Mouse (Mus musculus) right cerebral cortex, postnatal 10 days (tissue): ENCODE results near the gene Gm10271.

ENCODE experiments used
- DNase-seq, 2 experiments: peaks; one replicate each; pipeline ENCODE4 v3.0.0; 2021; ENCODE audit warnings: low spot score in 2 of 2

Gene Gm10271

DNA sequence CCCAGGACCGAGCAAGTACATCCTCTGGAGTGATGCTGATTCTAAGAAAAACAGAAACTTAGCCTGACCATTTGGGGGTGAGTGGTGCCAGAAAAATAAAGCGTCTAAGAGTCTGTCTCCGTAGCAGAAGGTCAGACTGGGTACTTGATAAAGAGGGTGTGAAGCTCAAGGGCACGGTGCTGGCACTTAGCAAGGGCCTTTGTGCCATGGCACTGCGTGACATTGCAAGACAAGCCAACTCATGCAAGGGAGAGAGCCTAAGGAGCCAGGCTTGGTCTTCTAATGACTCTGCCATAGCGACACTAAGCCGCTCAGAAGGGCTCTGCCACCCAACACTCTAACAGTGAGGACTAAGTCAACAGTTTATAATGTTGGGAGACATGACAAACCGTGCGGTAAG lies 6.4 kb upstream of the Gm10271 start:
- DNase-seq, result no peak

DNA sequence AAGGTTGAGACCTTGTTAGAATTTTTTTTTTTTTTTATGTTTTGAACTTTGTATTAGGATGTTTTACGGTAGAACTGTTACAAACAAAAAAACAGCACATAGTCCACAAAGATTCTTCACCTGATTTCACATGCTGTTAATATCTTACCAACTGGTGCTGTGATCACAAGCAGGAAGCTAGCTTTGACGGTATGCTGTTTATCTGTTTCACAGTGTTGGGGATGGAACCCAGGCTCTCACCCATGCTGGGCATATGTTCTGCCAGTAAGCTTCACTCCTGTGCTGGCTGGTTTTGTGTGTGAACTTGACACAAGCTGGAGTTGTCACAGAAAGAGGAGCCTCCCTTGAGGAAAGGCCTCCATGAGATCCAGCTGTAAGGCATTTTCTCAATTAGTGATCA lies 5.4 kb upstream of the Gm10271 start:
- no peak for DNase-seq

- DNase-seq, result no peak
Observed at GRCm38 (mm10) chr10:116977455-116977854, 5.0 kb upstream of the Gm10271 start.

- DNase-seq, result no peak
Observed at GRCm38 (mm10) chr10:116968741-116969140, 3.7 kb downstream of the Gm10271 start.

DNA sequence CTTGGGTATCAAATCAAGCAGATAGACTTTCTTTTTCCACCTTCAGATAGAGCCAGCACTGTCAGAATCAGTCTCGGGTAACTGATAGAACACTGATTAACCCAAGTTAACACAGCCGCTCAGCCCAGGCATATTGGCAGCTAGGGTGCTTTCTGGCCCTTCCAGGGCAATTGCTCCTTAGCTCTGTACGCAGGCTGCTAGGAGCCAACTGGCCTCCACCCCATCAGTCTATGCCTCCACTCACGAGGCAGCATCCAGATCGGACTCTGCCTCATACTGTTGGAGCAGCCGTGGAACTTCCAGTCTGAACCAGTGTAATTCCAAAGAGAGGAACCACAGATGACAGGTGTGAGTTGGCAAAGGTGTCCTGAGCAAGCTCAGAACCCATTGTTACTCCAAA lies 6.3 kb downstream of the Gm10271 start:
- no peak for DNase-seq

- DNase-seq, result no peak
Observed at GRCm38 (mm10) chr10:116965297-116965696, 7.1 kb downstream of the Gm10271 start.

GRCm38 (mm10) chr10:116964571-116964970 lies 7.8 kb downstream of the Gm10271 start:
- DNase-seq, result no peak

GRCm38 (mm10) chr10:116964084-116964483 lies 8.3 kb downstream of the Gm10271 start:
- DNase-seq, result no peak

GRCm38 (mm10) chr10:116962803-116963202 lies 9.6 kb downstream of the Gm10271 start:
- DNase-seq, result no peak

DNA sequence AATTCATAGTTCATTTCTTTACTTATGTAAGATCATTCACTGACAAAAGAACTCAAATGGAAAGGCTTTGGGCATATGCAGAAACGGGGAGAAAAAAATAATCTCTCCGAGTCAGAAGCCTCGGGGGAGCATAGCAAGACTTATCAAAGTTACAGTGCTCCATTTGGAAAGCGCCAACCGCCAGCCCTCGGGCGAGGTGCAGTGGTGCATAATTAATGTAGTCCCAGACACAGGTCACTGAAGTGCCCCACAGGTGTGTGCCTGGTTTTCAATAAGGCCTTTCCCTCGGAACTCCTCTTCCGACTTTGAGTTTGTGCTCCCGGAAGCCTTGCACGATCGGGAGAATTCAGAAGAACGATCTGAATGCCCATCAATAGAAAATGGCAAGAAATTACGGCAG lies 10.3 kb downstream of the Gm10271 start:
- DNase-seq, result no peak

DNA sequence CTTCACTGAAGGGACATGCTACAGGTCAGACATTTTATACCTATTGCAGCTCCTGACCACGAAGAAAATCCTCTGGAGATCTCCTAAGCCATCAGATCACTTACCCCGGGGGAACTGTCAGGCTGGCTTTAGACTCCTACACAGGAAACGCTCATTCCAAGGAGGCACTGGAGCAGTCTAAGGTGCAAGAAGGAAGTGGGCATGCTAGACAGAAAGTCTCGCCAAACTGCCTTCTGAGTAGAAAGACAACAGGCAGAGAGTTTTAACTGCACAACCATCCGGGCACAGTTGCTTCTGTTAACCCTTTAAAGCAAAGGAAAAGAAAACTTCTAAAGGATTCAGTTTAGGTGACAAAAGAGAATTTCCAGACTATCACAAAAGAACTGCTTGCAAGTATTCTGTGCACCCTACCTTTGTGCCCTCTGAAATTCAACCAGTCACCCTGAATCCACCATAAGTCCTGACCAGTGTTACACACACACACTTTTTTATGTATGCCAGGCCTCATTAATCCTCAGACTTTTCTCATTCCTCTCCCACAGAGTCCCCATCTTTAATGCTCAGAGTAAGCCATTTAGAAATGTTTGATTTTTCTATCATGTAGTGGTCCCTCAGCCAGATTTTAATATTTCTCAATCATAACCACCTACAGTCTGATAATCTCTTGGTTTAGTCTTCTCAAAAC lies 14.4 kb downstream of the Gm10271 start:
- DNase-seq, result no peak

- no peak for DNase-seq
Observed at GRCm38 (mm10) chr10:116956483-116957158, 15.8 kb downstream of the Gm10271 start.

DNA sequence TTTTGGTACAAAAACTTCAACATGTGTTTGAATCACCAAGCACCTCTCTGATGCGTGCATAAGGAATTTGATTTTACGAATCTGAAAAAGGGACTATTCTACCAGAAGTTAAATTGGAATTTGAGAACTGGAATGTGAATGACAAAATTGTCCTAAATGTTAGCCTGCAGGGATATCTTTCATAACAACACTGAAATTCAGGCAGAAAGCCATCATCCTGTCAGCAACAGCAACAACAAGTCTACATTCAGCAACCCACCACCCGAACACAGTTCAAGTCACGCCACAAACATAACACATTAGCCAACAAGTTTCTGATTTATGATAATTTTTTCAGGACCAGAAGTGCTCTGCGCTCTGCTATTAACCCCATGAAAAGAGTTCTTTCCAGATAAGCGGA lies 17.2 kb downstream of the Gm10271 start:
- no peak for DNase-seq

GRCm38 (mm10) chr10:116950886-116951285 lies 21.5 kb downstream of the Gm10271 start:
- no peak for DNase-seq

GRCm38 (mm10) chr10:116950009-116950769 lies 22.2 kb downstream of the Gm10271 start, which contains the start of gene Rab3ip:
Rab3ip (minus strand) TSS chr10:116950769.
- DNase-seq, result peak; percentile 93 to 94

GRCm38 (mm10) chr10:116949111-116950008 lies 23.0 kb downstream of the Gm10271 start:
- peak; percentile 37 to 46 for DNase-seq

- DNase-seq, result no peak
Observed at GRCm38 (mm10) chr10:116948414-116948813, 24.0 kb downstream of the Gm10271 start.

DNA sequence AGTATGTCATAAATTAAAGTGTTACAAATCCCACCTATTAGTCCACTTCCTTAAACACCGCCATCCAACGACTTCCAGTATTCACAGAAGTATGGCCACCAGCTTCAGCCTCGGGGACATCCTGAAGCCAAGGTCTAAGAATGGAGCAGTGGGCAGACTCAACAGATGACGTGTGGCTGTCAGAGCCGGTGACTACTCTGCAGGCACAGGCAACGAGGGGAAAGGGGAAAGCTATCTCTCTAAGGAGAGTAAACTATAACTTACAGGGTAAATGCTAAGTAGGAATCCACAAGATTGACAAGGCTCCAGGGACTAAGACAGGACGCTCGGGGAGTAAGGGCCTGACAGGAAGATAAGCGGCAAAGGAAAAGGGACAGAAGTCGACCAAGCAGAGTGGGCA lies 27.5 kb downstream of the Gm10271 start:
- no peak for DNase-seq

DNA sequence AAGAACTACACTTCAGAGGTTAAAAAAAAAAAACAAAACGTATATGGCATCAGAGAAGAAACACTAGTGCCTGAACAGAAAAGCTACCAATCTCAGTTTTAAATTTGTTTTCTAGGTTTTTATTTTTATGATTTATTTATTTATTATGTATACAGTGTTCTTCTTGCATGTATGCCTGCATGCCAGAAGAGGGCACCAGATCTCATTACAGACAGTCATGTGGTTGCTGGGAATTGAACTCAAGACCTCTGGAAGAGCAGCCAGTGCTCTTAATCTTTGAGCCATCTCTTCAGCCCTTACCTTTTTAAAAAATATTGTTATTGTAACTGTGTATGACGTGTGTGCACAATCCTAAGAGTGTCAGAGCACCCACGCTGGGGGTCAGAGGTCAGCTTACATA lies 28.3 kb downstream of the Gm10271 start:
- DNase-seq, result no peak

DNA sequence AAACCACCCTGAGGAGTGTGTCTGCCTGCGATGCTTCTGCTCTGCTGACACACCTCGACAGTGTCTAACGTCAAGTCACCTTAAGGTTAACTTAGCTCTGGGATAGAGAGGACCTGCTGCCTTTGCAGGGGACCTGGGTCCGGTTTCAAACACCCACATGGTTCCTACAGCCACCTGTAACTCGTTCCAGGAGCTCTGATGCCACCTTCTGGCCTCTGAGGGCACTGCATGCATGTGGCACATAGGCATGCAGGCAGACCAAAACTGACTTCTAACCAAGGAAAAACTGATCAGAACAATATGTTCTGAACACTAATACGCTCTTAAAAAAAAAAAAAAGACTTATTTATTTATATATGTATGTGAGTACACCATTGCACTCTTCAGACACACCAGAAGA lies 29.4 kb downstream of the Gm10271 start:
- no peak for DNase-seq

GRCm38 (mm10) chr10:116935028-116935427 lies 37.4 kb downstream of the Gm10271 start:
- no peak for DNase-seq

GRCm38 (mm10) chr10:116933794-116934193 lies 38.6 kb downstream of the Gm10271 start:
- DNase-seq, result no peak
